Mouse (Mus musculus) cerebellum, adult 9-11 months (tissue): ENCODE data around the gene Lypd9.
"Not testable (repeated sequence)": the region's sequence is repeated elsewhere in the genome, so short reads cannot be mapped to it uniquely, and the experiment has no call there.

Experiments used
- DNase-seq: peaks from one replicate; pipeline ENCODE4 v3.0.0; 2022

The Lypd9 gene

DNA sequence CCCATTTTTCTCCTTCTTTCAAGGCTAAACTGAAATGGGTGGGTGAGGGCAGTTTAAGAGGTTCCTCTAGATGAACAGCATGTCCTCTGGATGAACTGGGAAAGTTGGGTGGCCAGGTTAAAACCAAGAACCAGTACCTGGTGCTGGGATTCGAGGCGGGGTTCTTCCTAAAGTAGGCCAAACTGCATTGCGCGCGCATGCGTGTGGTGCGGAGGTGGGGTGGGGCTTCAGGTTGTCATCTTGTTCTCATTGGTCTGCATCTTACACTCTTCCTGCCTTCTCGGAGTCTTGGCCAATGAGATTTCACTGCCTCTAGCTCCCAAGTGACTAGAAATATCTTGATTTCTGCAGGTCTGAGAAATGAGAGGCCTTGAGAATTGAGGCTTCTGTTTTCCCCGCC is at the start of gene Lypd9:
Lypd9 (minus strand) TSS at position 165 of the 400 bp plus-strand sequence.
- no peak for DNase-seq

DNA sequence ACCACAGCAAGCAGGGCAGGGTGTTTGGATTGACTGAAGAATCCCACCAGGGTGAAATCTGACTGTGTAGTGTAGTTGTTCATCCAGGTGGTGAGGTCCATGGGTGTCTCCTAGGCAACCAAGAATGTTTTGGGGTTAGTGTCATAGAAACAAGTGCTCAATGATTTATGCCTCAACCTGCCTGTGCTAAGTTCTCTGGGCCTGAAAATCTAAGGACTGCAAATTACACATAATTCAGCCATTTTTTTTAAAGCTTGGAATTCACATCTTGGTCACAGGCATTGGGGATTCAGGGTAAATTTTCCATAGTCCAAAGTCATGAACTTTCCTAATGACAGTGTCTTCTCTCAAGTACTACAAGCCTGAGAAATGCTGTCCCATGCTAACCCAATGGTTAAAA is 49.7 kb upstream of the Lypd9 start, which contains the start of gene Olfr331:
Olfr331 (minus strand) TSS at position 101 of the 400 bp plus-strand sequence.
- DNase-seq = not testable (repeated sequence)

DNA sequence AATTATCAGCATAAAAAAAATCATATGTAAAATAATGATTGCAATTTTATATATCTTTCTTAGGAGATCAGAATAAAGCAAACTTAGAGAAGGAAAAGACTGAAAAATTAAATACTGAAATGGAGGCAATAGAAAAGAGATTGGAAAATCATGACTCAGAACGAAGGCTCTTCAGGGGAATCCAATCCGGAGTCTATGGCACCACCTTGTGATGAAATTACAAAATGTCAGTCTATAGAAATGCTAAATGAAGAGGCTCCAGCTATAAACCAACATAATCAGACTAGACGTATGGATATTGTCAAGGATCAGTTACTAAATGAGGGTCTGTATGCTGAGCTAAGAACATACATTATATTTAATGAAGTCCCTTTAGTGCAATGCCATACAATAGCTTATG is 46.6 kb upstream of the Lypd9 start:
- no peak for DNase-seq

DNA sequence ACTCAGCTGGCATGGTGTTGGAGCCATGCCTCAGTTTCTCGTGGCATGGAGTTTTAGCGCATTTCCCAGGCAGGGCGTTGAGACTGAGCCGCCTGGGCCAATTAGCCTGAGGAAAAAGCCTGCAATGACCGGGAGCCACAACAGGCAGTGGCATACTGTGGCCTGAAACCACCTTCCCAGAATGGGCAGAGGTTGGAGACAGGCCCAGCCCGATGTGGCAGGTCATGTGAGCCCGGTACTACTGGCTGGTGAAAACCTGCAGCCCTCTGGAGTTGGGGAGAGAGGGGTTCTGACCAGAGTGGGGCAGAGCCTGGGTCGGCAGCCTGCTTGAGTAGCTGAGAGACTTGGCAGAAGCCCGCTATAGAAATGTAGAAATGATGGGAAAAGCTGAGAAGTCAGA is 46.0 kb upstream of the Lypd9 start:
- no peak for DNase-seq

DNA sequence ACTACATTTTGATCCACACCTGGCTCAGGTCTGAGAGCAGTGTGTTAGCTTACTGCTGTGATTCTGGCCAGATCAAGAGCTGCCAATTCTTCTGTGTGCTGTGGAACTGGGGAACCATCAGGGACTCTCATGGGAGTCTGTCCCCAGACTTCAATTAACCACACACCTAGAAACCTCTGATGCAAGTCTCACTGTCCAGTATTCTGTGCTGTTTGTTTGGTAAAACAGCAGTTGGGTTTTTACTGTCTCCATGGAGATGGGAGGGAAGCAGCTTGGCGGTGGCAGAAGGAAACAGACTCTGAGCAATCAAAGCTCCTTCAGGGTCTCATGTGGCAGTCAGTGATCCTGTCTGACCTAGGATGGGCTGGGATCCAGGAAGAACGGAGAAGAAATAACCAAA is 39.7 kb upstream of the Lypd9 start, which contains the start of gene Olfr332:
Olfr332 (minus strand) TSS at position 101 of the 400 bp plus-strand sequence.
- no peak for DNase-seq

DNA sequence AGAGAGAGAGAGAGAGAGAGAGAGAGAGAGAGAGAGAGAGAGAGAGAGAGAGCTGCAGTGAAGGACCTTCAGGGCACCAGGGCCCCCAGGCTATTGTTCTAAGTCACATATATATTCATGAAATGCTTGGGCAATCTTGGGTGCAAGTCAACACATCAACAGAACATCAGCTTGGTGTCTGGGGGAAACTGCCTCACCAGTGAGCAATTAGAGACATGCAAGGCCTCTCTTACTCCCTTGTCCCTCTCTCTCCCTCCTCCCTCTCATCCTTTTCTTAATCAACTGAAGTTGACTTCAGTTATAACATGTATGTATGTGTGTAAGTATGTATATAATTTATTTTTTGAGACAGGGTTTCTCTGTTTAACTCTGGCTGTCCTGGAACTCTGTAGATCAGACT is 9.4 kb upstream of the Lypd9 start, which contains the start of gene Olfr30:
Olfr30 (minus strand) TSS at position 101 of the 400 bp plus-strand sequence.
- DNase-seq = no peak

DNA sequence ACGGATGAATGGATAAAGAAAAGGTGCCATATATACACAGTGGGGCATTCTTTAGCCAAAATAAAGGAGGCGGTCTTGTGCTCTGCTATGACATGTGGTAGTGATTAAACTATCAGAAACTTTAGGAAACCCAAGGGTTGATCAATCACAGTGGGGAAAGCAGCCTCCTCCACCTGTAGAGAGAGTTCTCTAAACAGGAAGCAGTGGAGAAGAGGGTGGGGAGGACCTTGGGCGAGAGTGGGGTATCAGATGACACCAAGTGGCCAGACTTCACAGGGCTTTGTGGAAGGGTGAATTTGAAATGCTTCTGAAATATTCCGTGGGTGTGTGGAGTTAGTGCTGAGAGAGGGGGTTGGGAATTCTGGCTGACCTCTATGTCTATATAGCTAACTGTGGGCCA is 869 bp upstream of the Lypd9 start:
- DNase-seq = no peak

DNA sequence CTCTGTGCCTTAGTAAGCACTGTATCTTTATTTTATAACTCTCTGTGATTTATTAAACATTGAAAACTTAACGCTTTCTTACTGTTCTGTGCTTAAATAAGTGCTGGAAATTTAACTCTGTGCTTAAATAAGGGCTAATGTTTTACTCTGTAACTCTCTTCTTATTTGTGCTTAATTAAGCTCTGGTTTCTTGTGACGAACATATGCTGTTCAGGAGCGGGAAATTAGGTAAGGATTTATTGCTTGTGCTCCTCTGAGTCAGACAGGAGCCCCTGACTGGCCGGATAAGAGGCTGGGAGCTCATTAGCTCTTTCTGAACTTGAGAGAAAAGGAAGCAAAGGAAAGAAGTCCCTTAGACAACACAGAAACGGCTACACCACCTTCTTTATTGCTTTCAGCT is 14.9 kb downstream of the Lypd9 start:
- no peak for DNase-seq

DNA sequence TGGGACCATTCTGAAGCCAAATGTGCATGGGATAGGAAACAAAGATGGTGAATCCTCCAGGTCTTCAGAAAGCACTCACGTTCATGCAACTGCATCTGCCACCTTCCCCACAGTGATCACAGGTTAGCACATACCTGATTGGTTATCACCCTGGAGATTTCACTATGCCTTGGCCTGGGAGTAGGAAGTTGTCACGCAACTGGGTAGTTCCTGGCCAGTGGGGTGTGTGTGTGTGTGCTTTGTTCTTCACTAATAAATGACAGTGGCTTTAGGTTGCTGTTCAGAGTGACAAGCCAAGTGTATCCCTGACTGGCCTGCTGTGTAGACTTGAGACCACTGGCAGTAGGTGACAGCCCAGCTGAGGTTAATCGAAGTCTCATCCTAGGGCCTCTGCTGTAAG is 20.5 kb downstream of the Lypd9 start, which contains the start of gene Gm12253:
Gm12253 (plus strand) TSS at position 301 of the 400 bp plus-strand sequence.
- no peak for DNase-seq

DNA sequence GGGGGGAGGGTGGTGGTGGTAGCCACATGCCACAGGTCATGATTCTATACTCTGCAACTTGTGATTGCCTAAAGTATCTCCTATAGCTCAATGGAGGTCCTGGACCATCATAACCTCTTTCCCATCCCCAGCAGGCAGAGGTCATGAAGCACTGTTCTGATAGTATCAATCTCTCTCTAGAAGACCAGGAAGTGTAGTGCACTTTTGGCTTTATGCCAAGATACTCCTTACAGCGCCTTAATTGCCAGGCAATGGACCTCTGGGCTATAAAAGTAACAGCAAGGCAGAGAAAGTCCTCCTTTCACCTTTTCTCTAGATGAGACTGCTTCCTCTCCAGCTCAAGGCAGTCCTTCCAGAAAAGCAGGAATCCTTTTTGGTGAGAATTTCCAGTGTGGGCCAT is 31.9 kb downstream of the Lypd9 start, which contains the start of gene 1810065E05Rik:
1810065E05Rik (plus strand) TSS at position 297 of the 400 bp plus-strand sequence.
- no peak for DNase-seq

DNA sequence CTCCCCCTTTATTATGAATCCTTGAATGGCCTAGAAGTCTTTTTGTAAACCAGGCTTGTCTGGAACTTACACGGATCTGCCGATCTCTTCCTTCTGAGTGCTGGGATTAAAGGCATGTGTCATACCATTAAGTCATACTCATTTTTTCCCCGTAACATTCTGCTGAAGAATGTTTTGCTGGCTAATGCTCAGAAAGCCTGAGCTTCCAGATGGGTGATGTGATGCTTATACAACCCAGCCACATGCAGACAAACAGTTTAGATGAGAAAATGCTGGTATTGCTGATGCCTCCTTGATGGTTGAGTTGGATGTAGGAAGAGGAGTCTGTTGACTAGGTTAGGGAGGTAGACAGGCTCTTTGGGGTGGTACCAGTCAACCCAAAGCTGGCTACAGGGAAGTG is 34.4 kb downstream of the Lypd9 start:
- no peak for DNase-seq

DNA sequence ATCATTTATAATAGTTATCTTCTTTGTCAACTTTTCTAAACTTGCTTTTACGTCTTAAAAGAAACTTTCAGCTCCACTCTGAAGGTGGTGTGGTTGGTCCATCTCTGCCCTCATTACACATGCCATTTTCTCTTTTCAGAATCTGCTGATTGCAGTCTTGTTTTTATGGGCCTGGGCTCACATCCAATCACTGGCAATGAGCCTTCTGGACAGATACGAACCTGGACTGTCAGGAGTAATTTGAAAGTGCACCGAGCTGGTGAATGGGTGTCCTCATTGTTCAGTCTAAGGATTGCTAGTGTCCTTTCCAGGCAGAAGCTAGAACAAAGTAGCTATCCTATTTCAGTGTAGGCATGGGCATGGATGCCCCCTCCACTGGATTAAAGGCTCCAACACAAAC is 44.7 kb downstream of the Lypd9 start:
- DNase-seq = no peak

DNA sequence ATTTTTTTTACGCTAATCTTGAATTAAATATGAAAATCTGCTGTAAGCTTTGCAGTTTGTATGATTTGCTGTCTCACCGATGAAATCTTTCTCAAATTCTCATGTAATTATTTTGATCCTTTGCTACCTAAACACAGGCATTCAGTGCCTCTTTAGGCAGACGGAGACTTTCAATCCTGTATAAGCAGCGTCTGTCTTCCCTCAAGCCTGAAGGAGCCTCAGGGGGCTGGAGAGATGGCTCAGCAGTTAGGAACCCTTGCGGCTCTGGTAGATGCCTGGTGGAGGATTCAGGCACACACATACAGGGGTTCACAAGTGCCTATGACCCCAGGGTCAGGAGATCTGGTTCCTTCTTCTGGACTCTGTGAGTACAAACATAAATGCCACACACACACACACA is 52.1 kb downstream of the Lypd9 start:
- no peak for DNase-seq

DNA sequence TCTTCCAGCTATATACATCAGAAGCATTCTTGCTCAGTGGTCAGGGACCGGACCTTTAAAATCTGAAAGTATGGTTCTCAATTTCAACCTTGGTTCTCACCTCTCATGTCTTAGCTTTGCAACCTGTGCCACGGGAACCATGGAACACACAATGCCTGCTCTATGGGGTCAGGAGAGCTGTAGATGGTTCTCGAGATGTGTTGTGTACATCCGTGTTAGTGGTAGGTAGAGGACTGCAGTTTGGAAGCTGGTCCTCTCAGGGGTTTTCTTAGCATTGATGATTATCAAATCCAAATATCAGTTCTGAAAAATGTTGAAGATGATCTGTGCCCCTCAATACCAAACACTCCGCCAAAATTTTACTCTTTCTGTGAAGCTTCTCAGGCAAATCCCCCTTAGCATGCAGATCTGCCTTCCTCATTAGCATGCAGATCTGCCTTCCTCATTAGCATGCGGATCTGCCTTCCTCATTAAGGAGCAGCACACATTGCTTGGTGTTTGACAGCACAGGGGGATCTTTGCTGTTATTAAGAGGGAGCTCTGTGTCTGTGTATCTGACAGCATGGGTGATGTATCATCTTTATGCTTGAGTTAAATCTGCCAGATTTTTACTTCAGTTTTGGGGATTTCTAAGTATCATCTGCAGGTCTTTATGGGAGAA is 52.6 kb downstream of the Lypd9 start:
- no peak for DNase-seq
